Mouse (Mus musculus) kidney, embryonic 15.5 days (tissue): ENCODE measurements at regions not wholly inside any gene's neighbourhood (a gene's known extent, or its start where the extent isn't known, plus 50 kb on each side); places are given as distances from the start of the nearest gene placed in this dataset.

Experiments
- ATAC-seq: fragments of 200-750 bp; cut with Nextera tagmentation; replicated peaks from 2 replicates; pipeline ENCODE4 v1.8.0; 2017; ENCODE audit warnings: moderate TSS enrichment; ENCODE audit not compliant: low FRiP score
- H3K27ac ChIP-seq: fragments of 300-500 bp; sonication (generic); 2 replicates; pipeline ENCODE4 v1.5.1; 2015; ENCODE audit warnings: mild to moderate bottlenecking, inconsistent platforms
- H3K27me3 ChIP-seq: fragments of 300-500 bp; sonication (generic); 2 replicates; pipeline ENCODE4 v1.6.1; 2015; ENCODE audit warnings: inconsistent platforms
- H3K36me3 ChIP-seq: fragments of 300-500 bp; sonication (generic); 2 replicates; pipeline ENCODE4 v1.6.1; 2015; ENCODE audit warnings: inconsistent platforms
- H3K4me1 ChIP-seq: fragments of 300-500 bp; sonication (generic); 2 replicates; pipeline ENCODE4 v1.6.1; 2015; ENCODE audit warnings: inconsistent platforms
- H3K4me2 ChIP-seq: fragments of 300-500 bp; sonication (generic); 2 replicates; pipeline ENCODE4 v1.6.1; 2015; ENCODE audit warnings: moderate library complexity, mild to moderate bottlenecking, inconsistent platforms
- H3K4me3 ChIP-seq: fragments of 300-500 bp; sonication (generic); replicated peaks from 2 replicates; pipeline ENCODE4 v1.5.1; 2015; ENCODE audit warnings: mild to moderate bottlenecking, inconsistent platforms
- H3K9ac ChIP-seq: fragments of 300-500 bp; sonication (generic); 2 replicates; pipeline ENCODE4 v1.6.1; 2015; ENCODE audit warnings: mild to moderate bottlenecking, inconsistent platforms
- H3K9me3 ChIP-seq: fragments of 300-500 bp; sonication (generic); replicated peaks from 2 replicates; pipeline ENCODE4 v1.6.1; 2016; ENCODE audit warnings: inconsistent platforms
- WGBS: fragments of 180-500 bp; shearing (Covaris S2); methylation state at CpG from one replicate; pipeline ENCODE4 v1.1.7; 2015; ENCODE audit warnings: mixed read lengths; 5-methylcytosine and 5-hydroxymethylcytosine counted together

GRCm38 (mm10) chr1:88943039-88943438, 127.2 kb upstream of the Sh3bp4 start:
- no peaks in the 10 kb centered on the region for H3K9me3 ChIP-seq

DNA sequence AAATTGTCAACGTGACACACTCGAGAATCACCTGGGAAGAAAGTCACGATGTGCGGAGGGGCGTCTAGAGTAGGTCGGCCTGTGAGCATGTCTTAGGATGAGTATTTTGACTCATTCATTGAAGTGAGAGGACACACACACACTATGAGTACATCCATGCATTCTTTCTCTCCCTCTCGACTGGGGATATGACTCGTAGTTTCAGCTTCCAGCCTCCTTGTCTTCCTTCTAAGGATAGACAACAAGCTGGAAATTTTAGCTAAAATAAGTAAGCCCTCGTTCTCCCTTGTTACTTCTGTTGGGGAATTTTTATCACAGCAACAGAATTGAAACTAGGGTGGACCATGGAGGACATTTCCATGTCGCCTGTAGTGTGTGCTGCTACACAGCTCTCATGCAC, 124.3 kb upstream of the Sh3bp4 start:
- H3K4me1 ChIP-seq, result no peaks in the 10 kb centered on the region
- peaks cover 10% of the 10 kb centered on the region; the same call in 1 of the 2 replicates for H3K9me3 ChIP-seq
- 91% methylated on average over 10 of the region's 10 CpGs for WGBS
- no peak for ATAC-seq
- H3K4me3 ChIP-seq, result no peak overlapping the region
- H3K4me2 ChIP-seq, result no peak overlapping the region
- H3K36me3 ChIP-seq, result no peaks in the 10 kb centered on the region; the same call in 1 of the 2 replicates
- H3K27ac ChIP-seq, result no peak overlapping the region
- no peaks in the 10 kb centered on the region for H3K27me3 ChIP-seq
- no peak overlapping the region for H3K9ac ChIP-seq

More at GRCm38 (mm10) chr1:88943039-88943438, 127.2 kb upstream of the Sh3bp4 start:
- H3K4me1 ChIP-seq, result peaks cover 15% of the 10 kb centered on the region
- H3K27ac ChIP-seq, result no peak overlapping the region
- no peaks in the 10 kb centered on the region for H3K27me3 ChIP-seq
- H3K4me2 ChIP-seq, result no peak overlapping the region
- WGBS, result 49% methylated on average over 8 of the region's 8 CpGs
- H3K4me3 ChIP-seq, result no peak overlapping the region
- H3K9ac ChIP-seq, result no peak overlapping the region
- no peaks in the 10 kb centered on the region for H3K36me3 ChIP-seq
- ATAC-seq, result no peak

GRCm38 (mm10) chr1:88946374-88946773, 123.8 kb upstream of the Sh3bp4 start:
- H3K9ac ChIP-seq, result no peak overlapping the region
- ATAC-seq, result no peak
- H3K4me3 ChIP-seq, result no peak overlapping the region
- no peaks in the 10 kb centered on the region for H3K4me1 ChIP-seq
- WGBS, result 85% methylated on average over 8 of the region's 8 CpGs
- H3K27me3 ChIP-seq, result no peaks in the 10 kb centered on the region
- H3K36me3 ChIP-seq, result no peaks in the 10 kb centered on the region; the same call in 1 of the 2 replicates
- H3K9me3 ChIP-seq, result peaks cover 10% of the 10 kb centered on the region; the same call in 1 of the 2 replicates
- no peak overlapping the region for H3K27ac ChIP-seq
- no peak overlapping the region for H3K4me2 ChIP-seq

GRCm38 (mm10) chr1:88949911-88950310, 120.3 kb upstream of the Sh3bp4 start:
- Histone ChIP-seq H3K4me1 (no peaks in the 10 kb centered on the region), H3K27ac (no peak overlapping the region), H3K27me3 (no peaks in the 10 kb centered on the region), H3K4me3 (no peak overlapping the region), H3K36me3 (no peaks in the 10 kb centered on the region; the same call in 1 of the 2 replicates), H3K9ac (no peak overlapping the region), H3K9me3 (peaks cover 10% of the 10 kb centered on the region; the same call in 1 of the 2 replicates), H3K4me2 (no peak overlapping the region)
- no peak for ATAC-seq
- WGBS, result 82% methylated on average over 1 of the region's 1 CpGs

- Histone ChIP-seq H3K9me3 (peaks cover 9% of the 10 kb centered on the region; the same call in 1 of the 2 replicates), H3K27ac (no peak overlapping the region), H3K36me3 (no peaks in the 10 kb centered on the region; the same call in 1 of the 2 replicates), H3K4me1 (peaks cover 18% of the 10 kb centered on the region), H3K4me3 (no peak overlapping the region), H3K27me3 (no peaks in the 10 kb centered on the region), H3K4me2 (no peak overlapping the region), H3K9ac (no peak overlapping the region)
- 81% methylated on average over 4 of the region's 4 CpGs for WGBS
- no peak for ATAC-seq
Measured at GRCm38 (mm10) chr1:88953516-88953915, 116.7 kb upstream of the Sh3bp4 start.

- no peak overlapping the region for H3K9ac ChIP-seq
- no peak overlapping the region for H3K27ac ChIP-seq
- 80% methylated on average over 5 of the region's 5 CpGs for WGBS
- no peaks in the 10 kb centered on the region for H3K9me3 ChIP-seq
- no peaks in the 10 kb centered on the region for H3K27me3 ChIP-seq
- H3K36me3 ChIP-seq, result no peaks in the 10 kb centered on the region
- H3K4me1 ChIP-seq, result peaks cover 30% of the 10 kb centered on the region
- H3K4me2 ChIP-seq, result no peak overlapping the region
- no peak for ATAC-seq
- H3K4me3 ChIP-seq, result no peak overlapping the region
Measured at GRCm38 (mm10) chr1:88954784-88955183, 115.4 kb upstream of the Sh3bp4 start.

- Histone ChIP-seq H3K4me1 (peaks cover 45% of the 10 kb centered on the region), H3K27me3 (no peaks in the 10 kb centered on the region), H3K36me3 (no peaks in the 10 kb centered on the region), H3K9ac (no peak overlapping the region), H3K4me3 (no peak overlapping the region), H3K4me2 (no peak overlapping the region), H3K9me3 (no peaks in the 10 kb centered on the region), H3K27ac (peak overlapping the region; percentile 41)
- WGBS, result 45% methylated on average over 5 of the region's 5 CpGs
- peak; percentile 63; the same call in 1 of the 2 replicates for ATAC-seq
Measured at GRCm38 (mm10) chr1:88957061-88957460, 113.2 kb upstream of the Sh3bp4 start.

DNA sequence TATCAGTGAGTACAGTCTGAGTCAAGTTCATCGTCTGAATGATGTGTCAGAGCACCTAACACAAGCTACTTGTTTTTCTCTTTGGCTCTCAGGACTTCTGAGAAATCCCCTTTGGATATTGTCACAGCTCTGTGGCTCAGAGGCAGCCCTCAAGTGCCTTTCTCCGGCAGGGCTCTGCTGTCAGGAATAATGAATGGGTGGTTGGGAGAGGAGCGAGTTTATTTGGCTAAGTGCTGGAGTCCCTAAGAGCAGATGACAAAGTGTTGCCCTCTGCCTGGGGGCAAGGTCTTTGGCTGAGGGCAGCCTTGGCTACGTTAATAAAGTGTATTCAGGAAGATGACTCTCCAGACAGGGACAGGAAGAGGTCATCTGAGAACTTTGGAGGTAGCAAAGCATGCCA, 110.5 kb upstream of the Sh3bp4 start:
- WGBS, result 22% methylated on average over 4 of the region's 4 CpGs
- H3K9me3 ChIP-seq, result no peaks in the 10 kb centered on the region
- no peaks in the 10 kb centered on the region for H3K27me3 ChIP-seq
- H3K36me3 ChIP-seq, result no peaks in the 10 kb centered on the region
- peaks cover 45% of the 10 kb centered on the region for H3K4me1 ChIP-seq
- peak overlapping the region; percentile 45 for H3K27ac ChIP-seq
- no peak overlapping the region for H3K4me3 ChIP-seq
- ATAC-seq, result peak; percentile 71
- H3K4me2 ChIP-seq, result no peak overlapping the region
- no peak overlapping the region for H3K9ac ChIP-seq

GRCm38 (mm10) chr1:88960142-88960541, 110.1 kb upstream of the Sh3bp4 start:
- 22% methylated on average over 11 of the region's 11 CpGs for WGBS
- Histone ChIP-seq H3K27ac (peak overlapping the region; percentile 45; the same call in 1 of the 2 replicates), H3K4me2 (no peak overlapping the region), H3K9ac (no peak overlapping the region), H3K27me3 (no peaks in the 10 kb centered on the region), H3K4me3 (no peak overlapping the region), H3K4me1 (peaks cover 45% of the 10 kb centered on the region), H3K9me3 (no peaks in the 10 kb centered on the region), H3K36me3 (no peaks in the 10 kb centered on the region)
- ATAC-seq, result peak; percentile 44; the same call in 1 of the 2 replicates

GRCm38 (mm10) chr1:88964045-88964747, 106.0 kb upstream of the Sh3bp4 start:
- H3K27me3 ChIP-seq, result no peaks in the 10 kb centered on the region
- H3K9ac ChIP-seq, result no peak overlapping the region
- H3K27ac ChIP-seq, result no peak overlapping the region
- peaks cover 21% of the 10 kb centered on the region for H3K4me1 ChIP-seq
- no peaks in the 10 kb centered on the region for H3K36me3 ChIP-seq
- H3K4me3 ChIP-seq, result no peak overlapping the region
- no peak overlapping the region for H3K4me2 ChIP-seq
- no peak for ATAC-seq
- H3K9me3 ChIP-seq, result no peaks in the 10 kb centered on the region
- 79% methylated on average over 14 of the region's 14 CpGs for WGBS

GRCm38 (mm10) chr1:88966416-88966815, 103.8 kb upstream of the Sh3bp4 start:
- Histone ChIP-seq H3K4me1 (0 out of 2 replicates have a peak, but pooled peaks cover 1% of the 10 kb centered on the region), H3K4me2 (no peak overlapping the region), H3K9me3 (no peaks in the 10 kb centered on the region), H3K4me3 (no peak overlapping the region), H3K27ac (no peak overlapping the region), H3K27me3 (no peaks in the 10 kb centered on the region), H3K9ac (no peak overlapping the region), H3K36me3 (no peaks in the 10 kb centered on the region)
- WGBS, result 62% methylated on average over 2 of the region's 2 CpGs
- ATAC-seq, result no peak

GRCm38 (mm10) chr1:88968142-88968541, 102.1 kb upstream of the Sh3bp4 start:
- no peaks in the 10 kb centered on the region for H3K27me3 ChIP-seq
- H3K27ac ChIP-seq, result no peak overlapping the region
- no peak overlapping the region for H3K9ac ChIP-seq
- no peak overlapping the region for H3K4me3 ChIP-seq
- 72% methylated on average over 7 of the region's 7 CpGs for WGBS
- H3K4me1 ChIP-seq, result peaks cover 7% of the 10 kb centered on the region; the same call in 1 of the 2 replicates
- ATAC-seq, result no peak
- no peaks in the 10 kb centered on the region for H3K36me3 ChIP-seq
- H3K9me3 ChIP-seq, result no peaks in the 10 kb centered on the region
- H3K4me2 ChIP-seq, result no peak overlapping the region
